Mouse (Mus musculus) CH12.LX (cell line): ENCODE measurements around the gene Fam19a1. TPM values are rescaled to one million over a fixed set of nuclear protein-coding genes. Genes with fewer than 3 reads are reported as not detected.

Experiments used
- DNase-seq: peaks from one replicate; pipeline ENCODE4 v3.0.0-alpha.2; 2013; ENCODE audit errors: extremely low read depth
- H3K27ac ChIP-seq: 2 replicates; pipeline ENCODE4 v1.5.1; 2012; ENCODE audit warnings: low read depth, mild to moderate bottlenecking, control low read depth, moderate library complexity; ENCODE audit not compliant: insufficient read depth
- H3K27me3 ChIP-seq: replicated peaks from 2 replicates; pipeline ENCODE3; 2012; ENCODE audit warnings: inconsistent platforms
- H3K36me3 ChIP-seq, 2 experiments: replicated peaks in 1 of 2; 2 replicates each; pipeline versions ENCODE3 to v1.6.1; 2012; ENCODE audit warnings: inconsistent platforms in 1 of 2, low read length in 1 of 2, mild to moderate bottlenecking in 1 of 2, mixed read lengths in 1 of 2, moderate library complexity in 1 of 2; ENCODE audit not compliant: control insufficient read depth in 1 of 2, insufficient read depth in 1 of 2
- H3K4me1 ChIP-seq, 2 experiments: 2 replicates each; pipeline ENCODE4 v1.6.1; 2012; ENCODE audit warnings: inconsistent platforms in 1 of 2, moderate library complexity in 1 of 2; ENCODE audit not compliant: insufficient read depth in 2 of 2, control insufficient read depth in 1 of 2
- H3K4me2 ChIP-seq: 2 replicates; pipeline ENCODE4 v1.6.1; 2012; ENCODE audit warnings: low read depth, mild to moderate bottlenecking, control low read depth; ENCODE audit not compliant: poor library complexity, insufficient read depth, severe bottlenecking
- H3K4me3 ChIP-seq, 3 experiments: fragments of 150-350 bp in 1 of 3; sonication (generic) in 1 of 3; replicated peaks in 1 of 3; 2 replicates each; pipeline versions ENCODE3 to v1.5.1; 2011 to 2012; ENCODE audit warnings: low read depth in 2 of 3, low read length in 2 of 3, mild to moderate bottlenecking in 2 of 3, moderate library complexity in 2 of 3, control low read depth in 1 of 3, improper control_type of control experiment in 1 of 3, inconsistent platforms in 1 of 3, mixed read lengths in 1 of 3; ENCODE audit not compliant: poor library complexity in 1 of 3
- H3K79me2 ChIP-seq: replicated peaks from 2 replicates; pipeline ENCODE4 v1.6.1; 2012; ENCODE audit warnings: mild to moderate bottlenecking, moderate library complexity; ENCODE audit not compliant: control insufficient read depth, poor library complexity, insufficient read depth, severe bottlenecking; ENCODE audit errors: extremely low read depth
- H3K9ac ChIP-seq: 2 replicates; pipeline ENCODE4 v1.6.1; 2012; ENCODE audit warnings: low read depth, mild to moderate bottlenecking, control low read depth, moderate library complexity; ENCODE audit not compliant: insufficient read depth
- H3K9me3 ChIP-seq: replicated peaks from 2 replicates; pipeline ENCODE3; 2012; ENCODE audit warnings: low read length, inconsistent platforms, mixed read lengths
- BHLHE40 ChIP-seq: IDR thresholded peaks from 2 replicates; pipeline ENCODE4 v1.6.1; 2011; ENCODE audit warnings: mild to moderate bottlenecking, low read depth, low read length, improper control_type of control experiment
- CHD1 ChIP-seq: IDR thresholded peaks from 2 replicates; pipeline ENCODE4 v1.6.1; 2012; ENCODE audit warnings: low read depth, low read length, improper control_type of control experiment, inconsistent platforms
- CHD2 ChIP-seq: IDR thresholded peaks from 2 replicates; pipeline ENCODE4 v1.6.1; 2011; ENCODE audit warnings: low read length, improper control_type of control experiment
- CTCF ChIP-seq, 2 experiments: IDR thresholded peaks in 1 of 2; conservative IDR thresholded peaks in 1 of 2; 2 replicates each; pipeline ENCODE4 v1.5.1; 2011 to 2012; ENCODE audit warnings: low read depth in 2 of 2, low read length in 2 of 2, improper control_type of control experiment in 1 of 2, inconsistent platforms in 1 of 2, mild to moderate bottlenecking in 1 of 2, moderate library complexity in 1 of 2
- ELF1 ChIP-seq: IDR thresholded peaks from 2 replicates; pipeline ENCODE4 v1.6.1; 2014; ENCODE audit warnings: low read depth, mild to moderate bottlenecking, inconsistent platforms, low read length, improper control_type of control experiment
- ETS1 ChIP-seq: conservative IDR thresholded peaks from 2 replicates; pipeline ENCODE4 v1.6.1; 2012; ENCODE audit warnings: low read depth, mild to moderate bottlenecking, inconsistent platforms, low read length, improper control_type of control experiment, moderate library complexity
- GABPA ChIP-seq: IDR thresholded peaks from 2 replicates; pipeline ENCODE4 v1.6.1; 2012; ENCODE audit warnings: low read depth, low read length, improper control_type of control experiment, inconsistent platforms; ENCODE audit not compliant: insufficient replicate concordance
- JUND ChIP-seq: conservative IDR thresholded peaks from 2 replicates; pipeline ENCODE4 v1.6.1; 2011; ENCODE audit warnings: low read depth, low read length, improper control_type of control experiment
- KAT2A ChIP-seq: IDR thresholded peaks from 2 replicates; pipeline ENCODE4 v1.6.1; 2012; ENCODE audit warnings: low read length, improper control_type of control experiment, inconsistent platforms; ENCODE audit not compliant: insufficient replicate concordance
- MAFK ChIP-seq: IDR thresholded peaks from 2 replicates; pipeline ENCODE4 v1.6.1; 2011; ENCODE audit warnings: low read length, improper control_type of control experiment; ENCODE audit not compliant: insufficient replicate concordance
- MAZ ChIP-seq: IDR thresholded peaks from 2 replicates; pipeline ENCODE4 v1.6.1; 2012; ENCODE audit warnings: low read depth, mild to moderate bottlenecking, inconsistent platforms, low read length, improper control_type of control experiment, moderate library complexity
- MXI1 ChIP-seq: IDR thresholded peaks from 2 replicates; pipeline ENCODE4 v1.6.1; 2011; ENCODE audit warnings: mild to moderate bottlenecking, low read depth, low read length, improper control_type of control experiment
- MYC ChIP-seq: IDR thresholded peaks from 2 replicates; pipeline ENCODE4 v1.6.1; 2011; ENCODE audit warnings: low read depth, mild to moderate bottlenecking, improper control_type of control experiment, low read length
- NELFE ChIP-seq: IDR thresholded peaks from 2 replicates; pipeline ENCODE4 v1.6.1; 2011; ENCODE audit warnings: low read depth, low read length, improper control_type of control experiment
- PAX5 ChIP-seq: IDR thresholded peaks from 2 replicates; pipeline ENCODE4 v1.6.1; 2012; ENCODE audit warnings: low read length, inconsistent platforms, mixed read lengths
- POLR2A ChIP-seq: IDR thresholded peaks from 2 replicates; pipeline ENCODE4 v1.6.1; 2011; ENCODE audit warnings: low read depth, mild to moderate bottlenecking, improper control_type of control experiment, low read length
- POLR2AphosphoS2 ChIP-seq: IDR thresholded peaks from 2 replicates; pipeline ENCODE4 v1.6.1; 2011; ENCODE audit warnings: low read depth, low read length, improper control_type of control experiment
- SMC3 ChIP-seq: IDR thresholded peaks from 2 replicates; pipeline ENCODE4 v1.6.1; 2011; ENCODE audit warnings: low read depth, low read length, improper control_type of control experiment
- TBP ChIP-seq: conservative IDR thresholded peaks from 2 replicates; pipeline ENCODE4 v1.6.1; 2011; ENCODE audit warnings: low read depth, low read length, improper control_type of control experiment
- TCF12 ChIP-seq: IDR thresholded peaks from 2 replicates; pipeline ENCODE4 v1.6.1; 2014; ENCODE audit warnings: low read depth, mild to moderate bottlenecking, inconsistent platforms, low read length, improper control_type of control experiment
- ZC3H11A ChIP-seq: IDR thresholded peaks from 2 replicates; pipeline ENCODE4 v1.6.1; 2012; ENCODE audit warnings: low read depth, mild to moderate bottlenecking, inconsistent platforms, low read length, improper control_type of control experiment
- ZKSCAN1 ChIP-seq: IDR thresholded peaks from 2 replicates; pipeline ENCODE4 v1.6.1; 2012; ENCODE audit warnings: low read depth, inconsistent platforms, low read length, improper control_type of control experiment, borderline replicate concordance
- dilution Hi-C: fragments of 300-500 bp; cut with MboI; formaldehyde crosslinking; loops from 2 replicates; pipeline ENCODE4 v1.14.3; 2020; ENCODE audit warnings: low sequenced_read_pairs; ENCODE audit not compliant: extremely low pct_unique_long_range_greater_than_20kb, extremely low pct_ligation_motif_present
- in situ Hi-C: fragments of 300-500 bp; cut with MboI; formaldehyde crosslinking; loops from 3 replicates; pipeline ENCODE4 v1.14.3; 2019; ENCODE audit warnings: low sequenced_read_pairs, low pct_ligation_motif_present, low pct_unique_long_range_greater_than_20kb, mixed read lengths
- polyA plus RNA-seq: library from polyadenylated mRNA; unstranded; fragments of >175 nt; gene quantifications from 2 replicates; pipeline ENCODE4 v1.2.1, GENCODE M21; 2012; ENCODE audit warnings: low read depth; ENCODE audit not compliant: insufficient read length
- total RNA-seq, 2 experiments: library from RNA; depleted of rRNA; stranded (reverse); fragments of 300-350 nt in 1 of 2; fragments of >200 nt in 1 of 2; gene quantifications; 2 replicates each; pipeline ENCODE4 v1.2.3; 2012 to 2014

Gene Fam19a1
- total and polyA plus RNA-seq, 3 experiments, result 0.08 TPM; not detected in 2

GRCm38 (mm10) chr6:96595201-96595600 lies 482.2 kb downstream of the Fam19a1 start:
- H3K9ac ChIP-seq, result no peak overlapping the region
- in situ Hi-C loops, result no loop called here
- dilution Hi-C loops, result no loop called here
- no peak overlapping the region for H3K4me2 ChIP-seq
- H3K27me3 ChIP-seq, result no peaks in the 10 kb centered on the region
- H3K9me3 ChIP-seq, result peaks cover 9% of the 10 kb centered on the region
- H3K4me3 ChIP-seq, result no peak overlapping the region
- no peak for DNase-seq
- H3K27ac ChIP-seq, result no peak overlapping the region
- H3K4me1 ChIP-seq, result no peaks in the 10 kb centered on the region
- H3K79me2 ChIP-seq, result no peaks in the 10 kb centered on the region
- H3K36me3 ChIP-seq, result no peaks in the 10 kb centered on the region
- TF ChIP-seq CHD2 (no peak), TCF12 (no peak), MAFK (no peak), ZKSCAN1 (no peak), KAT2A (no peak), ELF1 (no peak), CHD1 (no peak), SMC3 (no peak), TBP (no peak), POLR2A (no peak), NELFE (no peak), MYC (no peak), BHLHE40 (no peak), ETS1 (no peak), POLR2AphosphoS2 (no peak), CTCF (conservative IDR thresholded peaks at IDR 0.05 in 1 of 2, IDR thresholded peaks at IDR 0.05 in 1 of 2; ENCODE audit: low read depth in 2 of 2, low read length in 2 of 2) (no peak), GABPA (no peak), MXI1 (no peak), MAZ (no peak), ZC3H11A (no peak)

GRCm38 (mm10) chr6:96624196-96624595 lies 511.2 kb downstream of the Fam19a1 start:
- in situ Hi-C loops, result no loop called here
- H3K4me1 ChIP-seq, result no peaks in the 10 kb centered on the region
- no peak for TF ChIP-seq CTCF (conservative IDR thresholded peaks at IDR 0.05 in 1 of 2, IDR thresholded peaks at IDR 0.05 in 1 of 2; ENCODE audit: low read depth in 2 of 2, low read length in 2 of 2)
- TF ChIP-seq MAFK, result no peak
- no peak for TF ChIP-seq CHD2
- no peak for TF ChIP-seq GABPA
- TF ChIP-seq PAX5, result no peak
- TF ChIP-seq JUND, result no peak
- no peak for TF ChIP-seq POLR2AphosphoS2
- TF ChIP-seq MYC, result no peak
- H3K27me3 ChIP-seq, result no peaks in the 10 kb centered on the region
- DNase-seq, result no peak
- no peak overlapping the region for H3K9ac ChIP-seq
- peaks cover 4% of the 10 kb centered on the region for H3K9me3 ChIP-seq
- dilution Hi-C loops, result no loop called here
- no peak overlapping the region for H3K27ac ChIP-seq
- no peaks in the 10 kb centered on the region for H3K36me3 ChIP-seq
- H3K4me2 ChIP-seq, result no peak overlapping the region
- H3K79me2 ChIP-seq, result no peaks in the 10 kb centered on the region
- H3K4me3 ChIP-seq, result no peak overlapping the region
